Mouse (Mus musculus): ENCODE measurements around the gene Cit.

GRCm38 (mm10) chr5:115907037-115908009 lies 62.2 kb downstream of the Cit start:
- TF ChIP-seq TAL1 (conservative IDR thresholded peaks at IDR 0.05; ENCODE audit: low read depth, low read length) (no peak), CTCF (IDR thresholded peaks at IDR 0.05; ENCODE audit: low read depth, low read length) (no peak), GATA1 (IDR thresholded peaks at IDR 0.05; ENCODE audit: borderline replicate concordance, low read length) (no peak), GATA2 (IDR thresholded peaks at IDR 0.05; ENCODE audit: borderline replicate concordance, low read depth, low read length) (no peak)

Data from G1E (cell line).